Mouse (Mus musculus) megakaryocyte, embryonic 14.5 days (primary cell): ENCODE measurements around the gene Vps25. TPM values are rescaled to one million over a fixed set of nuclear protein-coding genes. Genes with fewer than 3 reads are reported as not detected.

Source experiments
- H3K27me3 ChIP-seq: replicated peaks from 2 replicates; pipeline ENCODE3; 2012; ENCODE audit warnings: inconsistent platforms
- H3K36me3 ChIP-seq: replicated peaks from 2 replicates; pipeline ENCODE3; 2012; ENCODE audit warnings: low read length, inconsistent platforms, mixed read lengths
- H3K4me1 ChIP-seq: 2 replicates; pipeline ENCODE4 v1.6.1; 2012; ENCODE audit warnings: inconsistent platforms
- H3K4me3 ChIP-seq: replicated peaks from 2 replicates; pipeline ENCODE3; 2012; ENCODE audit warnings: moderate library complexity, mild to moderate bottlenecking, inconsistent platforms
- H3K9me3 ChIP-seq: 2 replicates; pipeline ENCODE4 v1.6.1; 2012; ENCODE audit warnings: inconsistent platforms
- FLI1 ChIP-seq: IDR thresholded peaks from 2 replicates; pipeline ENCODE4 v1.6.1; 2012; ENCODE audit warnings: low read length, inconsistent platforms, mixed read lengths
- GATA1 ChIP-seq: IDR thresholded peaks from 3 replicates; pipeline ENCODE4 v1.6.1; 2012; ENCODE audit warnings: mixed read lengths, low read length, inconsistent platforms, borderline replicate concordance
- polyA plus RNA-seq: library from polyadenylated mRNA; stranded (reverse); fragments of >175 nt; gene quantifications from 2 replicates; pipeline ENCODE4 v1.2.3, GENCODE M21; 2012; ENCODE audit warnings: low replicate concordance; ENCODE audit not compliant: insufficient read depth

The Vps25 gene
- polyA plus RNA-seq: 100 and 168 TPM in 2 replicates

DNA sequence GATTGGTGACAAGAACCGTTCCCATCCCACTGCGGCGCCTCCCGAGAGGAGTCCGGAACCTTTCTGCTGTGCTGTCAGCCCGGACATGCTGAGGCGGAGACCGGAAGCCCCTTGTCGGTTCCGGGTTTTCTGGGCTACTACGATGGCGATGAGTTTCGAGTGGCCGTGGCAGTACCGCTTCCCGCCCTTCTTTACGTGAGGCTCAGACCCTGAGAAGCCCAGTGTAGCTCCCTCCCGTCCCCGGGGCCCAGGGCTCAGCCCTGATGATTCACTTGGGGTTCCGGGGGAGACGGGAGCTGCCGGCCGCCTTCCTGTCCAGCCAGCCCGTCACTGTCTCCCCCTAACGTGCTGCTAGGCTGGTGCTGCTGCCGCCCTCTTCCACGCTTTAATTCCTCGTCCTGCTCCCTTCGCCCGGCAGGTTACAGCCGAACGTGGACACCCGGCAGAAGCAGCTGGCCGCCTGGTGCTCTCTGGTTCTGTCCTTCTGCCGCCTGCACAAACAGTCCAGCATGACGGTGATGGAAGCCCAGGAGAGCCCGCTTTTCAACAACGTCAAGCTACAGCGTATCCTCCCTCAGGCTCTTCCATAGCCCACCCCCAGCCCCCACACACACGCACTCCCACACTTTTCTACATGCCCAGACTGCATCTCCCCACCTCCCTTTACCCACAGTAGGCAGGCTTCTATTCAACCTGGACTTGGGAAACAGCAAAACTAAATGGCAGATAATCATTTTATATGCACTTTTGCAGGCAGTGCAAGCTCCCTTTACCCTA, at the start of gene Vps25:
Vps25 (plus strand) TSS at position 95 of the 777 bp plus-strand sequence.
- Histone ChIP-seq H3K4me3 (peak within 1 kb of the TSS; percentile 99), H3K9me3 (no peaks in the 10 kb centered on the region), H3K4me1 (peaks cover 45% of the 10 kb centered on the region), H3K36me3 (peaks cover 32% of the 10 kb centered on the region), H3K27me3 (no peaks in the 10 kb centered on the region)
- TF ChIP-seq GATA1 (no peak), FLI1 (no peak)

DNA sequence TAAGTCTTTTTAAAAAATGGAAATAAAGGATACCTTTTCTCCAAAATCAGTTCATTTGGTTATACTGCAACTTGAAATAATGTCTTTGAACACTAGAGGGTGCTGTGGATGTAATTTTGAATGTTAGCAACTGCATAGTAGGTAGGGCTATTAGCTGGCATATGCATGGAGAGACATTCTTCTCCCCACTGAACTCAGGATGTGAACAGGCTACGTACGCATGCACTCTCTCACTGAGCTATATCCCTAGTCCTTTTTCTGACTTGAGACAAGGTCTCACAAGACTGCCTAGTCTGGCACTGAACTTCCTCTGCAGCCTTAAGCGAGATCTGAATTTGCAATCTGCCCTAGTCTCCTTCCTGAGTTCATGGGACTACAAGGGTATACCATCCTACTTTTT, 41.5 kb upstream of the Vps25 start:
- Histone ChIP-seq H3K4me3 (no peak overlapping the region), H3K9me3 (no peaks in the 10 kb centered on the region), H3K4me1 (no peaks in the 10 kb centered on the region), H3K36me3 (peaks cover 85% of the 10 kb centered on the region), H3K27me3 (no peaks in the 10 kb centered on the region)
- no peak for TF ChIP-seq GATA1
- no peak for TF ChIP-seq FLI1

DNA sequence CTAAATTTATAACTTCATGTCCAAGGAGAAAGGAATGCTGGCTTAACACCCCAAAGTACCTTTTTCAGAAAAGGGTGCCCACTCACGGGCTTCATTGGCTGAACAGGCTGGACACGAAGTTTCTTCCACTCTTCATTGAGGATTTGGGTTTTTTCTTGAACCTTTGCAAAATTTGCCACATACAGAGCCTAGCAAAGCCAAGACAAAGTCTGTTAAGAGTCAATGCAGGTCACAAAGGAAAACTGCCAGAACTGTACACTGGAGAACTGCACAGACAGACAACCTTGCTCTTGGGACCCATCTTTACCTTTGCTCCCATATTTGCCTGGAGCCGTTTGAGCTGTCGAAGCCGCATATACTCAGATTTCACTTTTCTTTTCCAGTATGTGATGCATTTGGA, 36.6 kb upstream of the Vps25 start:
- H3K9me3 ChIP-seq: no peaks in the 10 kb centered on the region
- H3K4me1 ChIP-seq: peaks cover 16% of the 10 kb centered on the region
- peaks cover 66% of the 10 kb centered on the region for H3K36me3 ChIP-seq
- TF ChIP-seq FLI1: no peak
- no peak for TF ChIP-seq GATA1
- no peaks in the 10 kb centered on the region for H3K27me3 ChIP-seq
- no peak overlapping the region for H3K4me3 ChIP-seq

DNA sequence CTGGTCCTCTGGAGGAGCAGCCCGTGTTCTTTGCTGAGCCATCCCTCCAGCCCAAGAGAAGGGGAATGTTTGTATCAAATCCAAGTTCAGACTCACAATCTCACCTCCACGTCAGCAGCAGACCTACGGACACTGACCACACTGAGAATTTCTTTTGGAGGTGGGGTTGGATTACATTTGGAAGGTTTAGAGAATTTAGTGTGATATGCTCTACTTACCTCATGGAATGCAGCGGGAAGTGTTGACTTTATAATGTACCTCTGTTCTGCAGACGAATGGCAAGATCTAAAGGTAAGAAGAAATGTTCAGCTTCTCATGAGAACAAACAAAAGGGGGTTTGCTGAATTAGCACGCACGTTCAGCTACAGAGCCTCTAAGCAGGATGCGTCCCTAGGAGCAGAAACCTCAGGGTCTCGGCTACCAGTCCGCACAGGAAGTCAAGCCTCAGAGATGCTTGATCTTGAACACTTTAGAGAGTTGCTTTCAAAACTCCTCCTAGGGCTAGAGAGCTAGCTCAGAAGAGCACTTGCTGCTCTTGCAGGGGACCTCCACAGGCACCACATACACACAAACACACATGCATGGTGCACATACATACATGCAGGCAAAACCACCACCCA, 35.0 kb upstream of the Vps25 start:
- Histone ChIP-seq H3K4me1 (peaks cover 16% of the 10 kb centered on the region), H3K4me3 (no peak overlapping the region), H3K36me3 (peaks cover 56% of the 10 kb centered on the region), H3K27me3 (no peaks in the 10 kb centered on the region), H3K9me3 (no peaks in the 10 kb centered on the region)
- TF ChIP-seq GATA1: no peak
- no peak for TF ChIP-seq FLI1

DNA sequence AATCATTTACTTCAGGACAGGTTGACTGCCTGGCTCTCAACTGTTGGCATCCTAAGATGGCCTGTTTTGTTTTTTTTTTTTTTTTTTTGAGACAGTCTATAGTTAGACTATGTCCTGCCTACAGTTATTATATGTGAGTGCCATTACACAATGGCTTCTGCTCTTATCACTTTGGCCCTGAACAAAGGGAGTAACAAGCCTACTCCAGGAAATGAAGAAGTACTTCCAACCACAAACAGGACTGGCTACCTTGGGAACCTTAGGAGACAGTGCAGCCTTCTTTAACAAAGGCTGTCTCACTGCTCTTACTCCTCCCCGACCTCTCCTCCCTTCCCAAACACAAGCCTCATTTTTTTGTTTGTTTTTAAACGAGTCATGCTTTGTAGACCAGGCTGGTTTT, 32.7 kb upstream of the Vps25 start:
- peaks cover 33% of the 10 kb centered on the region for H3K36me3 ChIP-seq
- H3K27me3 ChIP-seq: no peaks in the 10 kb centered on the region
- TF ChIP-seq FLI1 (no peak), GATA1 (no peak)
- H3K9me3 ChIP-seq: no peaks in the 10 kb centered on the region
- H3K4me3 ChIP-seq: no peak overlapping the region
- peaks cover 32% of the 10 kb centered on the region for H3K4me1 ChIP-seq

DNA sequence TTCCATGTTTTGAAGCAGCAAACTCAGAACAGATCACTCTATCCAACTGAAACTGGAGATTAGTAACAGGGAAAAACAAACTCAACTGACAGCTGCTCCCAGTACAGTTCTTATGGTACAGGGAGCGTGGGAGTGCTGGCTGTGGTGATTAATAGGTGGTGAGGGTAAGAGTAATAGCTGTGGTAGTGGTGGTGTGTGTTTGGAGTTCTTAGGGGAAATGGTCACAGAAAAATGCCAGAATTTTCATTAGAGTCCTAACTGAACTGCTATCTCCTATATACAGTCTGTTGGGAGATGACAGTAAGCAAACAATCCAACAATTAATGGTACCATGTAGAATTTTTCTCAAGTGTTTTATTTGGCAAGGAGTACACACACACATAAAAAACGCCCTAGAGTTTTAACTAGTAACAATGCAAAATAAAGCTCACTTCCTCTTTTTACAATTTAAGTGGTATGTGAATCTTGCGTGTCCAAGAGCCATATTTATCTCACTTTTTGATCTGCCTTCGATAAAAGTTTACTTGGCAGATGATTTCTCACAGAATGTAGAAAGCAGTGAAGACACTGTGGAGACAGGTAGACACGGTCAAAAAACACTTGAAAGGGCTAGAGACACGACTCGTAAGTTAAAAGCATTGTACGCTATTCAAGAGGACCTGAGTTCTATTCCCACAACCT, 32.1 kb upstream of the Vps25 start:
- no peaks in the 10 kb centered on the region for H3K9me3 ChIP-seq
- H3K4me1 ChIP-seq: peaks cover 32% of the 10 kb centered on the region
- peak overlapping the region; percentile 53 for H3K4me3 ChIP-seq
- peaks cover 27% of the 10 kb centered on the region for H3K36me3 ChIP-seq
- H3K27me3 ChIP-seq: no peaks in the 10 kb centered on the region
- TF ChIP-seq FLI1 (no peak), GATA1 (no peak)

DNA sequence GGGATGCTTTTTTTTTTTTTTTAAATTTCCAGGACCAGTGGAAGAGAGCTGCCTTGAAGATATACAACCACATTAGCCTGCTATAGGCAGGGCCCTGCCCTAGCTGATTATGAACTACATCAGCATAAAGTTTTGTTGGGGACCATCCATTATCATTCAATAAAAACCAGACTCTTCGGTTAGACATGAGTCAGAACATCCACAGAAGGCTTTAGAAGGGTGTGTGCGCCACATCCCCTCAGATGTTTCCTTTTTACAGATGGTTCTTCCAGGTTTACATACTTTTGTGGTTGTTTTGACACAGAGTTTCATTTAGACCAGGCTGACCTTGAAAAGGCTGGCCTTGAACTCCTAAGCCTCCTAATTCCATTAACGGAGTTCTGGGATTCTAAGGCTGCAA, 29.2 kb upstream of the Vps25 start:
- Histone ChIP-seq H3K9me3 (no peaks in the 10 kb centered on the region), H3K4me3 (no peak overlapping the region), H3K4me1 (peaks cover 26% of the 10 kb centered on the region), H3K27me3 (peaks cover 18% of the 10 kb centered on the region), H3K36me3 (peaks cover 4% of the 10 kb centered on the region)
- TF ChIP-seq GATA1 (no peak), FLI1 (no peak)

DNA sequence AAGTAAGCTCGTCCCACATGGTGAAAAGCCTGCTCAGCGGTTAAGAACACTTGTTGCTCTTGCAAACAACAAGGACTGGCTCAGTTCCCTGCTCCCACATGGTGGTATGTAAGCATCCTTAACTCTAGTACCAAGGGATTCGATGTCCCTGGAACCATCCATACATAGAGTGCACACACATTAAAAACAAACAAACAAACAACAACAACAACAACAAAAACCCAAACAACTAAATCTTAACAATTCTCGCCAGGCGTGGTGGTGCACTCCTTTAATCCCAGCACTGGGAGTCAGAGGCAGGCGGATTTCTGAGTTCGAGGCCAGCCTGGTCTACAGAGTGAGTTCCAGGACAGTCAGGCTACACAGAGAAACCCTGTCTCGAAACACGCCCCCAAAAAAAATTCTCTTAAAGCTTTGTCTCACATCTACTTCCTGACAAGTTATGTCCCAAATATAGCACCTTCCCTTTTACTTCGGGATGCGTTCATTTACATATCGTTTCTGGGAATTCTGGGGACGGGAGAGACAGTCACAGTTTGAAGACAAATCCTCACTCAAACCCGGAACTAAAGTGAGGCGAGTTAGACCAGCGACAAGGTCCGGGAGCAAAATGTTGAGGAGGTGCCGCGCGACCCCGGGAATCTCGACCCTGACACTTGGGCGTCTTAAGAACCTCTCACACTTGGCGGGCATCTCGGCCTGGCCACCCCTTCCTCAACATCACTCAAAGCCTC, 28.0 kb upstream of the Vps25 start:
- peaks cover 33% of the 10 kb centered on the region for H3K4me1 ChIP-seq
- peaks cover 29% of the 10 kb centered on the region for H3K27me3 ChIP-seq
- peak overlapping the region; percentile 97 for H3K4me3 ChIP-seq
- H3K36me3 ChIP-seq: peaks cover 4% of the 10 kb centered on the region
- no peaks in the 10 kb centered on the region for H3K9me3 ChIP-seq
- TF ChIP-seq GATA1: no peak
- no peak for TF ChIP-seq FLI1

DNA sequence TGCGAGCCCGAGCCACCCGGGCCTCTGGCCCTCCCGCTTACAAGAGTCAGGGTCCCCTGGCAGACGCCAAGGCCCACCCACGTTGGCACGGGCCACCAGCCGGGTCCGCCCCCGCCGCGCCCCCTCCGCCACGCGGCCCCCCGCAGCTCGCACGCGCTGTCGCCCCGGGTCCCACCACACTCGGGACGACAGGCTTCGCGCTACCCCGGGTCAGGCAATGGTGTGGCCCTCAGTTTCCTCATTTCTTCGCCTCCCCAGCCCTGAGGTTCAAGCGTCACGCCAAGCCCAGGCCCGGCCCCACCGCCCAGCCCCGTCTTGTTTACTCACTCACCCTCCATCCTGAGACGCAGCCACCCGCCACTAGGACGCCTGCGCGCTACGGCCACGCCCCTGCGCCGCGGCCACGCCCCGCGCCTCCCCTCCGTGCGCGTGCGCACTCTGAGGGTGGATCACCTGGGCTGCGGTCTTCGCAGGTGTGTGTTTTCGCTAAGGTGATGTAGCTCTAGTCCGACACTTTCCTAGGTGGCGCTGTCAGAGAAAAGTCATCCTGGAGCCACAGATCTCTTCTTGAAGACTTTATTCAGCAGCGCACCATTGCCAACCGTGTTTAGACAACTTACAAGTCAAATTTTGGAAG, 27.3 kb upstream of the Vps25 start, which contains the start of gene Ezh1:
Ezh1 (minus strand) TSS at position 399 of the 637 bp plus-strand sequence.
- peaks cover 4% of the 10 kb centered on the region for H3K36me3 ChIP-seq
- H3K4me1 ChIP-seq: peaks cover 34% of the 10 kb centered on the region
- no peaks in the 10 kb centered on the region for H3K9me3 ChIP-seq
- H3K27me3 ChIP-seq: peaks cover 36% of the 10 kb centered on the region
- peak within 1 kb of the TSS; percentile 97 for H3K4me3 ChIP-seq
- TF ChIP-seq FLI1 (no peak), GATA1 (no peak)
